In the genomic region with DNA sequence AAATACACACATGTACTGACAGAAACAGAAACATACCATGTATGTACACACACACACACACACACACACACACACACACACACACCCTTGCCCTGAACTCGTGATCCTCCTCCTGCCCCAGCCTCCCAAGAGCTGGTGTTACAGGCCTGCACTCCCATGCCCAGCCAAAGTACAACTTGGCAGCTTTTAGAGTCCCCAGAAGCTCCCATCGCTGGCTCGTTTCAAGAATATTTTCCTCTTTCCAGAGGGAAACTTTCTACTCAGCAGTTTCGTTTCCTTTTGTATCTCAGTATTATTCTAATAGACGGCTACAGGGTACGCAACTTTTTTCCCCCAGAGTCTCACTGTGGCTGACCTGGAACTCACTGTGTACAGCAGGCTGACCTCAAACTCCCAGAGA, we compare ENCODE assay signal across 20 mouse cellular contexts. TPM values are rescaled to one million over a fixed set of nuclear protein-coding genes. Genes with fewer than 3 reads are reported as not detected.
A peak's percentile ranks its signal among the peaks of the same experiment; 100 is the strongest.
DNase-seq lines count a peak whose midpoint lies in the region; ATAC-seq and TF ChIP-seq lines count a peak whose summit lies in the region.
"Had no signal": no experiment of that assay in that cellular context is flagged by ENCODE, and none has a peak within 500 bp of the region (broad histone marks: within the 10 kb centered on the region; RNA-seq: fewer than 3 reads in every experiment).

No protein-coding gene starts in this region.

- peaks cover 48% of the 10 kb centered on the region for H3K4me1 ChIP-seq in liver, embryonic 16.5 days (ENCODE audit: control insufficient read depth, low read depth, low read length)
- H3K4me1 ChIP-seq in liver, embryonic 11.5 days (replicated peaks; ENCODE audit: control insufficient read depth, insufficient read depth, low read length) = peaks cover 41% of the 10 kb centered on the region
- no peaks in the 10 kb centered on the region for H3K4me1 ChIP-seq in brown adipose tissue, adult 24 weeks (ENCODE audit: control insufficient read depth, insufficient read depth, insufficient read length, low read length)
- H3K4me1 ChIP-seq in stomach, postnatal 0 days (replicated peaks; ENCODE audit: control insufficient read depth, insufficient read depth) = peaks cover 3% of the 10 kb centered on the region; the same call in 1 of the 2 replicates

- WGBS in liver, embryonic 16.5 days (ENCODE audit: insufficient replicate concordance) = 66% methylated on average over 6 of the region's 6 CpGs
- 75% methylated on average over 6 of the region's 6 CpGs for WGBS in liver, embryonic 11.5 days
- WGBS in stomach, postnatal 0 days = 57% methylated on average over 6 of the region's 6 CpGs

- H3K27me3 ChIP-seq in liver, embryonic 16.5 days (ENCODE audit: control insufficient read depth, insufficient read depth, low read depth, low read length) = no peaks in the 10 kb centered on the region
- no peaks in the 10 kb centered on the region for H3K27me3 ChIP-seq in liver, embryonic 11.5 days (replicated peaks; ENCODE audit: control insufficient read depth, insufficient read depth, low read length)
- H3K27me3 ChIP-seq in stomach, postnatal 0 days (ENCODE audit: control insufficient read depth, insufficient read depth, low read length) = no peaks in the 10 kb centered on the region
- H3K27me3 ChIP-seq: embryonic facial prominence, embryonic 12.5 days; forebrain, embryonic 13.5 days; heart, embryonic 15.5 days; midbrain, embryonic 13.5 days; neural tube, embryonic 12.5 days had no signal

- no peak overlapping the region for H3K4me2 ChIP-seq in liver, embryonic 16.5 days (ENCODE audit: low read depth, low read length)
- H3K4me2 ChIP-seq in liver, embryonic 11.5 days = no peak overlapping the region
- no peak overlapping the region for H3K4me2 ChIP-seq in stomach, postnatal 0 days (replicated peaks; ENCODE audit: low read depth)
- H3K4me2 ChIP-seq: embryonic facial prominence, embryonic 12.5 days; forebrain, embryonic 13.5 days; heart, embryonic 15.5 days; midbrain, embryonic 13.5 days; neural tube, embryonic 12.5 days had no signal

- intact Hi-C loops in gastrocnemius, postnatal 36 days (cut with DNase I) = no loop called here

- no peak for ATAC-seq in liver, embryonic 16.5 days (ENCODE audit: low read depth)
- ATAC-seq in liver, embryonic 11.5 days (replicated peaks; ENCODE audit: low FRiP score) = no peak
- no peak for ATAC-seq in stomach, postnatal 0 days (ENCODE audit: low FRiP score, low TSS enrichment)
- ATAC-seq: forebrain, embryonic 13.5 days; hindbrain, postnatal 0 days; midbrain, embryonic 13.5 days had no signal

- no peak overlapping the region for H3K9ac ChIP-seq in liver, embryonic 16.5 days (ENCODE audit: low read depth, low read length)
- no peak overlapping the region for H3K9ac ChIP-seq in liver, embryonic 11.5 days (ENCODE audit: low read depth, low read length)
- no peak overlapping the region for H3K9ac ChIP-seq in stomach, postnatal 0 days (ENCODE audit: low read length)
- H3K9ac ChIP-seq: embryonic facial prominence, embryonic 12.5 days; forebrain, embryonic 13.5 days; heart, embryonic 15.5 days; liver, embryonic 14.5 days; midbrain, embryonic 13.5 days; neural tube, embryonic 12.5 days had no signal

- TF ChIP-seq EP300 in stomach, postnatal 0 days (optimal IDR thresholded peaks at IDR 0.05) = no peak

- H3K9me3 ChIP-seq in liver, embryonic 16.5 days (replicated peaks; ENCODE audit: control insufficient read depth, low read length) = no peaks in the 10 kb centered on the region
- H3K9me3 ChIP-seq in liver, embryonic 11.5 days (ENCODE audit: control insufficient read depth, low read length) = no peaks in the 10 kb centered on the region
- no peaks in the 10 kb centered on the region for H3K9me3 ChIP-seq in stomach, postnatal 0 days (ENCODE audit: control insufficient read depth, low read length)
- H3K9me3 ChIP-seq: embryonic facial prominence, embryonic 12.5 days; forebrain, embryonic 13.5 days; heart, embryonic 15.5 days; hindbrain, embryonic 10.5 days; midbrain, embryonic 13.5 days; neural tube, embryonic 12.5 days had no signal

- TF ChIP-seq CTCF in stomach, postnatal 0 days (IDR thresholded peaks at IDR 0.05; ENCODE audit: low read depth) = no peak

- H3K4me3 ChIP-seq in liver, embryonic 16.5 days (ENCODE audit: low read depth, low read length) = no peak overlapping the region
- H3K4me3 ChIP-seq in liver, embryonic 11.5 days (ENCODE audit: low read depth, low read length) = no peak overlapping the region
- no peak overlapping the region for H3K4me3 ChIP-seq in brown adipose tissue, adult 24 weeks (ENCODE audit: insufficient read depth, low read depth, low read length)
- H3K4me3 ChIP-seq in stomach, postnatal 0 days (ENCODE audit: low read depth, low read length) = no peak overlapping the region
- H3K4me3 ChIP-seq: embryonic facial prominence, embryonic 12.5 days; erythroblast, embryonic 14.5 days; forebrain, embryonic 13.5 days; heart, embryonic 15.5 days; hindbrain, embryonic 10.5 days; midbrain, embryonic 13.5 days; neural tube, embryonic 12.5 days had no signal

- H3K36me3 ChIP-seq in liver, embryonic 16.5 days (ENCODE audit: control insufficient read depth, insufficient read depth) = no peaks in the 10 kb centered on the region
- H3K36me3 ChIP-seq in liver, embryonic 11.5 days (ENCODE audit: control insufficient read depth, insufficient read depth, low read length) = no peaks in the 10 kb centered on the region
- no peaks in the 10 kb centered on the region for H3K36me3 ChIP-seq in stomach, postnatal 0 days (ENCODE audit: control insufficient read depth, insufficient read depth, low read length)
- H3K36me3 ChIP-seq: embryonic facial prominence, embryonic 12.5 days; heart, embryonic 15.5 days; hindbrain, embryonic 10.5 days; midbrain, embryonic 13.5 days; neural tube, embryonic 12.5 days had no signal

- DNase-seq in gastrocnemius, adult 18-20 months (ENCODE audit: low spot score) = peak; percentile 18
- no peak for DNase-seq in gastrocnemius, postnatal 36 days
- peak; percentile 20 for DNase-seq in kidney, adult 18-20 months
- no peak for DNase-seq in kidney, postnatal 14 days
- DNase-seq in liver, embryonic 11.5 days (ENCODE audit: low spot score) = no peak
- DNase-seq in stomach, postnatal 0 days (ENCODE audit: low spot score) = no peak
- DNase-seq: cerebellum, adult 11 months; cerebellum, postnatal 10 days; thymus, postnatal 25 days had no signal

- H3K27ac ChIP-seq in liver, embryonic 16.5 days (ENCODE audit: low read length) = 0 out of 2 replicates have a peak overlapping the region, but pooled peaks have one; percentile 18
- no peak overlapping the region for H3K27ac ChIP-seq in liver, embryonic 11.5 days (ENCODE audit: low read depth, low read length)
- peak overlapping the region; percentile 81 for H3K27ac ChIP-seq in brown adipose tissue, adult 24 weeks (replicated peaks; ENCODE audit: low read depth, low read length)
- H3K27ac ChIP-seq in stomach, postnatal 0 days (replicated peaks) = no peak overlapping the region
- H3K27ac ChIP-seq: embryonic facial prominence, embryonic 12.5 days; forebrain, embryonic 13.5 days; heart, embryonic 15.5 days; hindbrain, embryonic 10.5 days; hindbrain, postnatal 0 days; liver, embryonic 14.5 days; midbrain, embryonic 13.5 days; neural tube, embryonic 12.5 days had no signal

RNA-seq across cellular contexts. Expression of a gene that starts 5.2 kb away (rescaled TPM):
- 1 to 10 TPM; 3.8 to 5.3 TPM for total RNA-seq in gastrocnemius, adult 18-20 months (2021)
- 1 to 10 TPM; 2.8 to 4.4 TPM for total RNA-seq in gastrocnemius, postnatal 36 days (2021)
- polyA plus RNA-seq in liver, embryonic 16.5 days (2015; fragmentation: Nextera tagmentation; extraction: Ambion mirVana) = 29.4 and 31.3 TPM in 2 replicates
- 27.1 and 30.2 TPM in 2 replicates for polyA plus RNA-seq in liver, embryonic 11.5 days (2014; fragmentation: Nextera tagmentation; extraction: Ambion mirVana)
- polyA plus RNA-seq in brown adipose tissue, adult 24 weeks (2012; ENCODE audit: insufficient read depth, insufficient read length, missing spikeins) = 23.7 and 29.2 TPM in 2 replicates
- polyA plus RNA-seq in stomach, postnatal 0 days (2015; fragmentation: Nextera tagmentation; extraction: Ambion mirVana) = 22.8 and 24.7 TPM in 2 replicates

RNA-seq across cellular contexts. Expression of a gene that starts 58.4 kb away (rescaled TPM):
- total RNA-seq in gastrocnemius, adult 18-20 months (2021) = 1 to 10 TPM; 1.3 to 1.5 TPM
- total RNA-seq in gastrocnemius, postnatal 36 days (2021) = 1 to 10 TPM; 1.3 to 1.9 TPM
- 1.3 and 1.6 TPM in 2 replicates for polyA plus RNA-seq in liver, embryonic 16.5 days (2015; fragmentation: Nextera tagmentation; extraction: Ambion mirVana)
- 0.47 and 1.3 TPM in 2 replicates for polyA plus RNA-seq in liver, embryonic 11.5 days (2014; fragmentation: Nextera tagmentation; extraction: Ambion mirVana)
- polyA plus RNA-seq in brown adipose tissue, adult 24 weeks (2012; ENCODE audit: insufficient read depth, insufficient read length, missing spikeins) = 1.5 and 1.6 TPM in 2 replicates
- polyA plus RNA-seq in stomach, postnatal 0 days (2015; fragmentation: Nextera tagmentation; extraction: Ambion mirVana) = 2.1 and 2.7 TPM in 2 replicates
- polyA plus RNA-seq: erythroblast, embryonic 14.5 days had no signal

Comparison
In these comparisons a context has a peak if more than half of its experiments do, and no peak if none do; other contexts are left out.
1. DNase-seq: peak in gastrocnemius, adult 18-20 months (single experiment) and kidney, adult 18-20 months (single experiment); none in gastrocnemius, postnatal 36 days (0 of 2), kidney, postnatal 14 days (single experiment), liver, embryonic 11.5 days (single experiment) and stomach, postnatal 0 days (single experiment).
2. H3K27ac ChIP-seq: peak in liver, embryonic 16.5 days (single experiment) and brown adipose tissue, adult 24 weeks (single experiment); none in liver, embryonic 11.5 days (single experiment) and stomach, postnatal 0 days (single experiment).